Mouse (Mus musculus): ENCODE measurements around the gene Kmt2d.
A peak's percentile ranks its signal among the peaks of the same experiment; 100 is the strongest.
"Not testable (repeated sequence)": the region's sequence is repeated elsewhere in the genome, so short reads cannot be mapped to it uniquely, and the experiment has no call there.

Kmt2d gene

GRCm38 (mm10) chr15:98871070-98871915 is at the start of gene Kmt2d:
TSS of gene Kmt2d (minus strand) at chr15:98871204.
- peak; percentile 45 to 80 for DNase-seq (ENCODE audit: low spot score in 2 of 2)

- DNase-seq (ENCODE audit: low spot score in 2 of 2): not testable (repeated sequence)
Measured at GRCm38 (mm10) chr15:98918499-98918895, 47.5 kb upstream of the Kmt2d start.

DNA sequence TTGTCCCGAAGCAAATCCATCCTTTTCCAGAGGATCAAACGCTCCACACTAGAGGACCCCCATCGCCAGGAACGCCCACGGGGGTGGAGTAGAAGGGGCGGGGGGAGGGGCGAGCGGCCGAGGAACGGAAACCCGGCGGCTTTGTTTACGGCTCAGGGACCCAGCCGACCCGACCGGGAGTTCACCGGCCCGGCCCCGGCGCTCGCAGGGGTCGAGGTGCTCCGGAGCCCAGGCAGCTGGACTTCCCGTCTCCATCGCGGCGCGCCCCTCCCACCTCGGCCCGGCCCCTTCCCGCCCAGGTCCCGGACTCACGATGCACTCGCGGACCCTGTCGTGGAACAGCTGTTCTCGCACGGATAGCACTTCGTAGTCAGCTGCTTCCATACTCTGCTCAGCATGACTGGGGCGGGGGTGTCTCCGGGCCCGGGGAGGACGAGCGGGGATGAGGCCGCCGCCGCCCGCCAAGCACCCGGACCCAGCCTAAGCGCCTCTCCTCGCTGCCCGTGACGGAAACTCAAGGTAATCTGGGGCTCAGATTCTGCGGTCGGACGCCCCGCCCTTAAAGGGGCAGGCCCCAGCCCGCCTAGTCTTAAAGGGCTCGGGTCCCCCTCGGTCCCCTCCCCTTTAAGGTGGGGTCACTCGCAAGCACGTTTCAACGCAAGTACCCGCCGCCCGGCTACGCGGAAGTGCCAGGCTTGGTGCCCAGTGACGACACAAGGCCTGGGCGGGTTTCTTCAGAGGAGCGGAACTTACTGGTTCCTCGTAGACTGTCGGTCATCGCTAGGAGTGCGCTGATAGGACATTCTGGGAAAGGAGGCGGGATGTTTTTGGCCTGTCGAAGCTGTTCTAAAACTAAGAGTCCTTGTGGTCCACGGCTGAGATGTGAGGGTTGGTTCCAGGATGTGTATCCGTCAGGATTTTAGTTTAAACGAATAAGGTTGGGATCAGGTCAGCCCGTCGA is 46.8 kb upstream of the Kmt2d start, which contains the start of gene Lmbr1l:
Gene Lmbr1l (minus strand): TSS at position 694 of the 961 bp plus-strand sequence.
- peak; percentile 97 for DNase-seq (ENCODE audit: low spot score in 2 of 2)

DNA sequence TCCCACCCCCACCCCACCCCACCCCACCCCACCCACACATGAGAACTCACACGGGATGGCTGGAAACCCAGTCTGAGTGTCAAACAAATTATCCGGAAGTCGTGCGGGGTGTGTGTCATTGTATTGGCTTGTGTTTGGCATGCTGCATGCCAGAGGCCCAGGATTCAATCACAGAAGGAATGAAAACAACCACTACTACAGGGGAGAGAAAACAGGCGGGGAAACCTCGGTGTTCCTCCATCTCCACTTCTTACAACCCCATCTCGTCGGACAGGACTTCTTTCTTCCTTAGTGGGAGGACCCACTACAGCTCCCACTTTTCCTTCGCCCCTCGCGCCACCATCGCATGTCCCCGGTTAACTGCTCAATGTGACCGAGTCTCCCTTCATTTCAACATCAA is 46.1 kb upstream of the Kmt2d start:
- DNase-seq (ENCODE audit: low spot score in 2 of 2): no peak

DNA sequence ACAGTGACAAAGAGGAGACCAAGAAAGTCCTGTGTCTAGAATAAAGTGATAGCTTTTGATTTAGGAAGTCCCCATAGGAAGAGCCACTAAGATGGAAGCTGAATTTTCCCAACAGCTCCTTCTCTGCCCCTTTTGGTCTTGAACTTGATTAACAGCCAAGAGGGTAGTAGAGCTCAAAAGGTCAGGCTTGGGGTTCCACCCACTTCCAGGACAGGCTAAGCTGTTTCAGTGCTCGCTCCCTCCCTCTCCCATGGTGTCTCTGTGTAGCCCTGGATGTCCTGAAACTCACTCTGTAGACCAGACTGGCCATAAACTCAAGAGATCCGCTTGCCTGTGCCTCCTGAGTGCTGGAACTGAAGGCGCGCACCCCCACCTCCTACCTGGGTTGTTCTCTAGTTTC is 45.0 kb upstream of the Kmt2d start:
- no peak for DNase-seq (ENCODE audit: low spot score in 2 of 2)

- no peak for DNase-seq (ENCODE audit: low spot score in 2 of 2)
Measured at GRCm38 (mm10) chr15:98914903-98915302, 43.9 kb upstream of the Kmt2d start.

DNA sequence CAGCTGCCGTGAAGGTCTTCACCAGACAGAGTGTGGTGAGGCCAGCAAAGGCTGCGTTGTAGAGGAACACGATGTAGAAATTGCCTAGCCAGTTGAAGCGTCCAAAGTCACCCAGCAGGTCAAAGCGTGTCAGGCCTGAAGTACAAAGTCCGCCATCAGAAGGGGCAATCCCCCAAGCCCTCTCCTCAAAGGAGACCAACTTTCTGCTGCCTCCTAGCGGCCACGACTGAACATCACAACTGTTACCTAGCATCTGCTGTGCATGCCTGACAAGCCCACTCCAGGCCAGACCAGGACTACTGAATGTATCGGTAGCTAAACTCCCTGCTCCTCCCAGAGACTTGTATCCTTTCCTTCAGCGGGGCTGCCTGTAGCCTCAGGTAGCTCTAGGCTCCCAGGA is 33.7 kb upstream of the Kmt2d start:
- DNase-seq (ENCODE audit: low spot score in 2 of 2): peak in 1 of 2 experiments; percentile 70

DNA sequence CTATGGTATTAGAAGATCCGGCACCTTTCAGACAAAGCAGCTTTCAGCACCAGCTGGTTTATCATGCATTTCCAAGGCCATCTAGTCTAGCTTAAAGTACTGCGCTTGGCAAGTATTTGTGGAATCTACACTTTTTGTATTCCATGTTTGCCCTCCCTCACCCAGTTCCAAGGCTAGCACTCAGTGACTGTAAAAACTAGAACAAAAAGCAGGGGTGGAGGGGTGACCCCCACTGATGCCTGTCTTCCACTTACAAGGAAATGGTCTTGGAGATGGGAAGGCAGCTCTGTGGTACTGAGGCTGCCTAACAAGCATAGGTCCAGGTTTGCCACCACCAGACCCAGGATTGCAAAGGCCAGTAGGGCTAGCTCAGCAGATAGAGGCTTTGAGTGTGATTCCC is 31.6 kb upstream of the Kmt2d start:
- DNase-seq (ENCODE audit: low spot score in 2 of 2): no peak

- no peak for DNase-seq (ENCODE audit: low spot score in 2 of 2)
Measured at GRCm38 (mm10) chr15:98901530-98901929, 30.5 kb upstream of the Kmt2d start.

- no peak for DNase-seq (ENCODE audit: low spot score in 2 of 2)
Measured at GRCm38 (mm10) chr15:98897928-98898800, 27.2 kb upstream of the Kmt2d start, which contains the start of gene Dhh. TSS of gene Dhh (minus strand) at chr15:98898540.

DNA sequence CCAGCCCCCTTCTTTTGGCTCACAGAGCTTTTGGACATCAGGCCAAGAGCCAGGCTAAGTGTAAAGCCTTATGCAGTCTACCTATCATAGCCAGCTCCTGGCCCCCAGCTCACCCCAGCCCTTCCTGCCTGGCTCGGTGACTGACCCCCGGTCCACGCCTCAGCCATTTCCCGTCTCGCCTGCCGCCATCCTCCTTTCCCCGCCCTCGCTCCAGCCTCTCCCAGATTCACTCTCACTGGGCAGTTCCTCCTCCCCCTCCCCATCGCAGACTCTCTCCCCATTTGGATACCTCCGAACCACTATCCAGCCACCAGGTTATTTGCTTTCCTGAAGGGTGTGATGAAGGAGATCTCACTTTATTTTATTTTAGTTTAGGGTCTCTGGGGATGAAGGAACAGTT is 26.5 kb upstream of the Kmt2d start:
- no peak for DNase-seq (ENCODE audit: low spot score in 2 of 2)

- no peak for DNase-seq (ENCODE audit: low spot score in 2 of 2)
Measured at GRCm38 (mm10) chr15:98895635-98896589, 24.9 kb upstream of the Kmt2d start.

DNA sequence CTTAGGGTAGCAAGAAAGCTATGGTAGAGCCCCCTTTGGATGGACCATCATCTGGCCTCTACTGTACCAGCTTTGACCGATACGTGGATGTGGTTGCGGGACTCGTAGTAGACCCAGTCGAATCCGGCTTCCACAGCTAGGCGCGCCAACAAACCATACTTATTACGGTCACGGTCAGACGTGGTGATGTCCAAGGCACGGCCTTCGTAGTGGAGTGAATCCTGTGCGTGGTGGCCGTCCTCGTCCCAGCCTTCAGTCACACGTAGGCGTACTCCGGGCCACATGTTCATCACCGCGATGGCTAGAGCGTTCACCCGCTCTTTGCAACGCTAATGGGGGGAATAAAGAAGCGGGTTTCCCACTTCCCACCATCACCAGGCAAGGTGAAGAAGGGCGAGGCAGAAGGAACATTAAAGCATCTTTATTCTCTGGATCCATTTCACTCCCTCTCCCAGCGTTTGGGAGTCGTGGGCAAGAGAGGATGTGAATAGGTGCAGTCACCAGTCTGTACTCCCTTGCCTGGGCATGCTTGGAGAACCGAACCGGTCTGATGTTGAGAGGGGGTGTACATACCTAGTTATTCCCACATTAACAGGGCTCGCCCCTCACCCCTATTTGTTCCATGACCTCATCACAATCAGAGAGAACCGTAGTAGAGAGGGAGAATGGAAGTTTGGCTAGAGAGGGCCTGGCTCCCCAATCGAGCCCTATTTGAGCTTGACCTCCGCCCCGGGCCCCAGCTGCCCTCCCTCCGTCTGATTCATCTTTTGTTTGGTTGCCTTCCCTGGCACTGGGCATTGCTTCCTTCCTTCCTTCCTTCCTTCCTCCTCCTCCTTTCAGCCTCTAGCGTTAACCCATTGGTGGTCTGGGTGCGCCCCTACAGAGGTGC is 24.0 kb upstream of the Kmt2d start:
- no peak for DNase-seq (ENCODE audit: low spot score in 2 of 2)

DNA sequence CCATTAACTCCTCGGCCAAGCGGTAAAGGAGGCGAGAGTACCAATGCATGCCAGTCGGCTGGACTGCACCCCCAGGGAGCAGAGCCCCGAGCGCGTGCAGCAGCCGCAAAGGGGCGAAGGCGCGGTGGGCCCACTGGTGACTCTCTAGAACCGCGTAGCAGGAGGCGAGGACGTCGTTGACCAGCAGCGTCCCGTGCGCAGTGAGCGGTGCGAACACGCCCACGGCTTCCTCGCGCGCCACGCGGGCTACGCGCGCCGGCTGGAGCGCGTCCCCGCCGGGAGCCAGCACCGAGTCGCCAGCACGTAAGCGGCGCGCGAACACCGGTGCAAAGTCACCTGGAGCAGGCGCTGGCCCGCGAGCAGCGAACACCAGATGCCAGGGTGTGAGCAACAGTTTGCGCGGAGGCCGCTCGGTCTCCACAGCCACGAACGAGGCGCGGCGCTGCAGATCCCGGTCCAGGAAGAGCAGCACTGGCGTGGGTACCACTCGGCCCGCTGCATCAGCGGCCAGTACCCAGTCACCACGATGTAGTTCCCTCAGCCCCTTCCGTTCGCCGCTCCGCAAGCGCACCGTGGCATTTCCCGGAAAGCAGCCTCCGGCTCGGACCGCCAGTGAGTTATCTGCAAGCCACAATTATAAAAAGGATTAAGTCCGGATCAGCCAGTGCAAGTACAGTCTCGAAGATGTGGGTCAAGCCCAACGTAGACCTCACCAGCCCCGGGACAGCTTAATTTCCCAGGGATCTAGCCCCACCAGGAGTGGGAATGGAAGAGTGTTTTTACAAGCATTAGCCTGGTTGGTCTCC is 23.1 kb upstream of the Kmt2d start, which contains the start of gene Rhebl1:
Gene Rhebl1 (minus strand): TSS at position 601 of the 806 bp plus-strand sequence.
- no peak for DNase-seq (ENCODE audit: low spot score in 2 of 2)

DNA sequence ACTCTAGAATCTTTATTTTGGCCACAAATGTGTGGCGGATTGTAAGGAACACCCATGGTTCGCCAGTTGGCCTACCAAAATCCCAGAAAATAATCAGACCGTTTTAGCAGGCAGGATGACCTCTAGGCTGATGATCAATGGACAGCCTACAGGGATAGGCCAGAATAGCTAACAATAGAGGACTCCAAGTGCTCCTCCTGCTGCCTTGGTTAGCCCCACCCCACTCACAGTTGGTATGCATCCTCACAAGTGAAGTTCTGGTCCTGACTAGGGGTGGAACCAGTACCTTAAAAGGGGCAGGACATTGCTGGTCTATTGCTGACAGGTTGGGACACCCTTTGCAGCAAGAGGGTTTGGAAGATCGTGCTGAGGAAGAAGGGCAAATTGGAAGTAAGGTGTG is 22.0 kb upstream of the Kmt2d start:
- no peak for DNase-seq (ENCODE audit: low spot score in 2 of 2)

DNA sequence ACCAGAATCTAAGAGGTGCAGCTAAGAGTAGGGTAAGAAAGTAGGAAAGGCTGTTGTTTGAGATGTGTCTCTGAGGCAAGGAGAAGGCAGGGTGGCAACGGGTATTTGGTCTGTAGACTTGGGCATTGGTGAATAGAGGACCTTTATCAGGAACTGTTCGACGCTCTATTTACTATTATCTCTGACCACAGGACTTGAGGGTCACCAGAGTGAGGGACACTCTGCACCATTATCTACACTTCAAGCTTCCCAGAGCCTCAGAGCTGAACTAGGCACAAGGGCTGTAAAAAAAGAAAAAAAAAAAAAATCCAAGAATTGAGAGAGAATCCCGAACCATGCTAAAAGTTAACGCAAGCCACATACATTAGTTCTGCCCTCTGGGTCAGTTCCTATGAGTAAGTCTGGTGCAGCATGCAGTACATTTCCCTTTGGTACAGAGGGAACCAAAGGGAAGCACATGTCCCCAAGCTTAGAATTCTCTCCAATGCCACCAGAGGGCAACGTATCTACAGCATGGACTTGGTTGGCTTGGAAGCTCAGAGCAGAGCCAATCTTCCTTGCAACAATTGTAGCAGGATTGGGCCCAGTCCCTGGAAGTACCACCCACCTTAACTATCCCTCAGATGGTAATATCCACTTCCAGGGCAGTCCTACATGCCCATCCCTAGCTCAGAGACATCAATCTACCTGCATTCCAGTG is 21.1 kb upstream of the Kmt2d start:
- peak in 1 of 2 experiments; percentile 46 for DNase-seq (ENCODE audit: low spot score in 2 of 2)

DNA sequence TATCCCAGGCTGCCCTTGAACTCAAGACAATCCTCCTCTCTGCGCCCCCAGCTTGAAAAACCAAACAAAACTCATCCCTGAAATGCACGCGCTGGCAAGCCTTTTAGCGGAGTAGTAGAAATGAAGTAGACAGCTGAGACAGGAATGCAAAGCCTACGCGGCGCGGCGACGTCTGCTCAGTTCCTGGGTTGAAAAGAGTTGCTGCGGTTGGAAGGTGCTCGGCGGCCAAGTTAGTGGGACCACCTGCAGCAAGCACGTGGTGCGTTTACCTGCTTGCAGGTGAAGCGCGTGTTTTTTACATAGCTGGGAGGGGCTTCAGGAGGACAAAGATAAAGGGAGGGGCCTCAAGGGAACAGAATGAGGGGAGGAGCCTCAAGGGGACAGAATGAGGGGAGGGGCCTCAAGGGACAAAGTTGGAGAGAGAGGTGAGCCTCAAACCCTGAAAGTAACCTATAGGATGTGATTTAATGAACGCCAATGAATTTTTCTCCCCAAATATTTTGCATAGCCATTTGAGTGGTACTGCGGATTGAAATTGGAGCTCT is 20.3 kb upstream of the Kmt2d start:
- DNase-seq (ENCODE audit: low spot score in 2 of 2): no peak

Measured in spleen, postnatal 4 days (tissue).